Mouse (Mus musculus) midbrain, embryonic 14.5 days (tissue): Measurements from ENCODE around the gene Pld2. TPM values are rescaled to one million over a fixed set of nuclear protein-coding genes. Genes with fewer than 3 reads are reported as not detected.

Experiments used
- ATAC-seq: fragments of 200-750 bp; cut with Nextera tagmentation; 2 replicates; pipeline ENCODE4 v1.8.0; 2017; ENCODE audit warnings: moderate number of reproducible peaks, moderate library complexity; ENCODE audit not compliant: low FRiP score, low TSS enrichment
- DNase-seq: peaks from one replicate; pipeline ENCODE4 v3.0.0-alpha.2; 2015
- H3K27ac ChIP-seq: fragments of 300-500 bp; sonication (generic); replicated peaks from 2 replicates; pipeline ENCODE4 v1.5.1; 2014; ENCODE audit warnings: mild to moderate bottlenecking, low read depth, low read length, moderate library complexity
- H3K27me3 ChIP-seq: fragments of 300-500 bp; sonication (generic); 2 replicates; pipeline ENCODE4 v1.6.1; 2014; ENCODE audit warnings: low read length, control low read depth, mixed read lengths; ENCODE audit not compliant: control insufficient read depth, insufficient read depth
- H3K36me3 ChIP-seq: fragments of 300-500 bp; sonication (generic); 2 replicates; pipeline ENCODE4 v1.6.1; 2014; ENCODE audit warnings: low read length, control low read depth; ENCODE audit not compliant: control insufficient read depth, insufficient read depth
- H3K4me1 ChIP-seq: fragments of 300-500 bp; sonication (generic); 2 replicates; pipeline ENCODE4 v1.6.1; 2014; ENCODE audit warnings: mild to moderate bottlenecking, antibody characterized with exemption, low read length, control low read depth; ENCODE audit not compliant: control insufficient read depth, insufficient read depth
- H3K4me2 ChIP-seq: fragments of 300-500 bp; sonication (generic); 2 replicates; pipeline ENCODE4 v1.6.1; 2014; ENCODE audit warnings: mild to moderate bottlenecking, low read length, moderate library complexity
- H3K4me3 ChIP-seq: fragments of 300-500 bp; sonication (generic); replicated peaks from 2 replicates; pipeline ENCODE4 v1.5.1; 2014; ENCODE audit warnings: low read depth, low read length
- H3K9ac ChIP-seq: fragments of 300-500 bp; sonication (generic); replicated peaks from 2 replicates; pipeline ENCODE4 v1.6.1; 2014; ENCODE audit warnings: mild to moderate bottlenecking, low read length, moderate library complexity
- H3K9me3 ChIP-seq: fragments of 300-500 bp; sonication (generic); 2 replicates; pipeline ENCODE4 v1.6.1; 2016; ENCODE audit warnings: low read length, control low read depth, mixed read lengths; ENCODE audit not compliant: control insufficient read depth
- WGBS: fragments of 180-500 bp; shearing (Covaris S2); extraction: QIAGEN DNeasy Blood & Tissue Kit; methylation state at CpG from one replicate; pipeline ENCODE4 v1.1.7; 2014; 5-methylcytosine and 5-hydroxymethylcytosine counted together
- polyA plus RNA-seq: library from polyadenylated mRNA; unstranded; fragments of >200 nt; fragmentation: Nextera tagmentation; extraction: Ambion mirVana; gene quantifications from 2 replicates; pipeline ENCODE4 v1.2.1, GENCODE M21; 2014

The Pld2 gene
- polyA plus RNA-seq, 1 experiment from 2014 or later = 9.2 TPM

DNA sequence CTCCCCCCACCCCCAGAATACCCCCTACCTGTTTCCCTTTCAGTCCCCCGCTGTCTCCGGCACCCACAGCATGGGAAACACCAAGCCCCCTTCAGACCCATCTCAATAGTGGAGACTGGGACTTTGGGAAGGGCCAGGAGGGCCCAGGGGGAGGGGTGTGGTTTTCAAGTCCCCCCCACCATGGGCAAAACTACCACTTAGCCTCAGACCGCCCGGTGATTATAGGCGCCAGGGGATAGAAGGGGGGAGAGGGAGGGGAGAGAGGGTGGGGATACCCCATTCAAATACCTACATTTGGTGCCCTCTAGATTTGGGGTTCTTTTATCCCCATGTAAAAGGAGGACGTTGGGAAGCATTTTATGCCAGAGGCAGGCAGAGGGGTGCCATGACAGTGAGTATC is 7.0 kb upstream of the Pld2 start, which contains the start of gene Gm40193:
TSS of gene Gm40193 (minus strand) at position 101 of the 400 bp plus-strand sequence.
- Histone ChIP-seq H3K4me3 (no peak within 1 kb of the TSS), H3K4me1 (no peaks in the 10 kb centered on the region), H3K9ac (no peak within 1 kb of the TSS), H3K27ac (no peak within 1 kb of the TSS), H3K27me3 (no peaks in the 10 kb centered on the region), H3K36me3 (peaks cover 13% of the 10 kb centered on the region), H3K9me3 (no peaks in the 10 kb centered on the region), H3K4me2 (no peak within 1 kb of the TSS)
- ATAC-seq (no peak), DNase-seq (no peak)
- WGBS = 80% methylated on average over 6 of the region's 6 CpGs

DNA sequence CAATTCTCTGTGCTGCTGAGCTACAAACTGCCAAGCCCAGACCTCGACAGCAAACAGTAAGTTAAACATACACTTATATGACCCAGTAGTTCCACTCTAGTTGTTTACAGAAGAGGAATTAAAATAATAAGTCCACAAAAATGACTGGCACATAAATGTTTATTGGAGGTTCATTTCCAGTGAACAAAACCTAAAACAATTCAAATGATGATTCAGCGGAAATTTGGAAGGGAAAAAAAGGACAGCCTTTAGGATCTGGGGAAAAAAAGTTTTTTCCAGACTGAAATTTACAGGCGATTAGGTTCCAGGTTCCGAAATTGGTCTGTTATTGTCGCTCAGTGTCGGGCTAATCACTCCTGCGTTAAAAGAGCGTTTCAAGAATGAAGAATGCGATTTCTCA is 441 bp upstream of the Pld2 start:
- no peak for ATAC-seq
- no peak overlapping the region for H3K27ac ChIP-seq
- no peak for DNase-seq
- H3K9me3 ChIP-seq = no peaks in the 10 kb centered on the region
- no peaks in the 10 kb centered on the region for H3K36me3 ChIP-seq
- peak overlapping the region; percentile 54 for H3K4me3 ChIP-seq
- peaks cover 12% of the 10 kb centered on the region; the same call in 1 of the 2 replicates for H3K27me3 ChIP-seq
- peak overlapping the region; percentile 46; the same call in 1 of the 2 replicates for H3K9ac ChIP-seq
- no peaks in the 10 kb centered on the region for H3K4me1 ChIP-seq
- H3K4me2 ChIP-seq = peak overlapping the region; percentile 72
- 19% methylated on average over 9 of the region's 9 CpGs for WGBS

DNA sequence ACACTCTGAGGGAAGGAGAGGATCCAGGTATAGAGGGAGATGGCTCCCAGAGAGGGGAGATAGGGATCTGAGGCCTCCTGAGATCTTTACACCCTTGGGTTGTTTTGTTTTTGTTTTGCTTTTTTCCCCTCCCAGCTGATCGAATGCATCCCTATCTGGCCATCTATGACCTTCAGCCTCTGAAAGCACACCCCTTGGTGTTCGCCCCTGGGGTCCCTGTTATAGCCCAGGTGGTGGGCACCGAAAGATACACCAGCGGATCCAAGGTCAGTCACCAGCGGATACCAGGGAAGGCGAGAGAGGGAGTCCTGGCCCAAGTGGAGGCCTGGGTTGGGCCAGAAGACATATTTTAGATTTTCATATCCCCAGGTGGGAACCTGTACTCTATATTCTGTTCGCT is 1.1 kb downstream of the Pld2 start:
- DNase-seq = no peak
- Histone ChIP-seq H3K4me1 (no peaks in the 10 kb centered on the region), H3K9ac (no peak overlapping the region; the same call in 1 of the 2 replicates), H3K4me2 (peak overlapping the region; percentile 72), H3K27me3 (peaks cover 12% of the 10 kb centered on the region; the same call in 1 of the 2 replicates), H3K9me3 (no peaks in the 10 kb centered on the region), H3K27ac (no peak overlapping the region), H3K4me3 (peak overlapping the region; percentile 54; the same call in 1 of the 2 replicates), H3K36me3 (no peaks in the 10 kb centered on the region)
- ATAC-seq = no peak
- 91% methylated on average over 7 of the region's 7 CpGs for WGBS

DNA sequence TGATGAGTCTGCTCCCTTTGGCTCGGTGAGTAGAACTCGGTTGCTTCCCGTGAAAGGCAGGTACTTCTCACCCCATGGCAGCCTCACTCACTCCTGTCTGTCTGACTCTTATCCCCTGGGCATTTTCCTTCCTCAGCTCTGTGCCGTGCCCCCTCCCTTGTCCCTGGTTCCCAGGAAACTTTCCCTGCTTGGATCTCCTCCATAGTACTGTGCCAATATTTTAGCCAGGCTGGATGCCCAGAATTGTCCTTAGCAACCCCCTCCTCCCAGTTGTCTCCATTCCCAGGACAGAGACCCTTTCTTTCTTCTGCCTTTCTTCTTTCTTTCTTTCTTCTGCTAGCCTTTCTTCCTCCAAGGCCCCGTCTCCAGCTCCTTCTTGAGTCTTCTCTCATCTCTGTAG is 1.6 kb downstream of the Pld2 start:
- Histone ChIP-seq H3K4me3 (no peak overlapping the region), H3K27ac (no peak overlapping the region), H3K9ac (no peak overlapping the region), H3K4me2 (peak overlapping the region; percentile 72), H3K27me3 (peaks cover 12% of the 10 kb centered on the region; the same call in 1 of the 2 replicates), H3K4me1 (no peaks in the 10 kb centered on the region), H3K36me3 (no peaks in the 10 kb centered on the region), H3K9me3 (no peaks in the 10 kb centered on the region)
- DNase-seq = peak; percentile 15
- no peak for ATAC-seq
- 79% methylated on average over 5 of the region's 5 CpGs for WGBS

DNA sequence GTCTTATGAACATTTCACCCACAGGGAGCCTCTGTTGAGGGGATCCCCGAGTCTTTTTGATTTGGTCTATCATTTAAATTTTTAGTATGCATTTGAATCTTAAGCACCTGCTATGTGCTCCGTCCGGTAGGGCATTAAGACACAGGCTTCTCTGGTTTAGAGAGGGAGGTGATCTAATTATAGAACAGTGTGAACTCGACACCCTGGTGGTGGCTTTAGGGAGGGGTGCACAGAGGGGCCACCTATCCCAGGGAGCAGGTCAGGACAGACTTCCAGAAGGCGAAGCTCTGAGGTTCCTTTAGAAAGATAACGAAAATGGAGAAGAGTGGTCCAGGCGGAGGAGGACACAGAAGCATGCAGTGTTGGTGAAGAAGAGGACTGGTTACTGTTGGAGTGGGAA is 4.6 kb downstream of the Pld2 start:
- peaks cover 8% of the 10 kb centered on the region; the same call in 1 of the 2 replicates for H3K27me3 ChIP-seq
- no peak overlapping the region for H3K27ac ChIP-seq
- H3K36me3 ChIP-seq = no peaks in the 10 kb centered on the region
- H3K4me2 ChIP-seq = no peak overlapping the region
- ATAC-seq (no peak), DNase-seq (no peak)
- WGBS = 72% methylated on average over 7 of the region's 7 CpGs
- H3K4me1 ChIP-seq = no peaks in the 10 kb centered on the region
- H3K9ac ChIP-seq = no peak overlapping the region
- H3K9me3 ChIP-seq = no peaks in the 10 kb centered on the region
- no peak overlapping the region for H3K4me3 ChIP-seq

DNA sequence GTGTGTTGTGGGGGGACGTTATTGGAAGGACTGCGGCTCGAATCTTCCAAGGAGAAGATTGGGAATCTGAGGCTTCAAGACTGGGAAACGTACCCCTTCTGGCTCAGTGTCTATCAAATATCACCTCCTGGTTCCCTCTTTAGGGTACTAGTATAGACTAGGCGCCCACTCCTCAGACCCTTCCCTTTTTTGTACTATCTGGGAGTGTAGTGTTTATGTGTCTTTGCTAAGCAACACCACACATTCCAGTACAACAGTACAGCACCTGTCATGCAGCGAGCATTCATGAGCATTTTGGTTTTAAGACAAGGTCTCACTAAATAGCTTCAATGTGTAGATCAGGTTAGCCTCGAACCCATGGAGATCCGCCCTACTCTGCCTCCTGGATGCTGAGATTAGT is 11.7 kb downstream of the Pld2 start:
- DNase-seq (no peak), ATAC-seq (no peak)
- no peak overlapping the region for H3K4me2 ChIP-seq

DNA sequence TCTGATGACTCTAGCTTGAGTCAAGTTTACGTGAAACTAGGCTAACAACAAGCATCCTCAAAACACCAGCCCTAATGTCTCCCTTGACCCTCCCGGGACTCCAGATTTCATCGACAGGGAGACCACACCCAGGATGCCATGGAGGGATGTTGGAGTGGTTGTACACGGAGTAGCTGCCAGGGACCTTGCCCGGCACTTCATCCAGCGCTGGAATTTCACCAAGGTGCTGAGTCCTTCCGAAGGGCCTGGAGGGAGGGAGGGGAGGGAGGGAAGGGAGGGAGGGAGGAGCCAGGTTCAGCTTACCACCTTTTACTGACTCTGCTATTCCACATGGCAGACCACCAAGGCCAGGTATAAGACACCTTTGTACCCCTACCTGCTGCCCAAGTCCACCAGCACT is 14.1 kb downstream of the Pld2 start:
- Histone ChIP-seq H3K9me3 (no peaks in the 10 kb centered on the region), H3K27ac (no peak overlapping the region), H3K27me3 (no peaks in the 10 kb centered on the region), H3K9ac (no peak overlapping the region), H3K36me3 (no peaks in the 10 kb centered on the region), H3K4me3 (no peak overlapping the region), H3K4me2 (no peak overlapping the region), H3K4me1 (no peaks in the 10 kb centered on the region)
- WGBS = 46% methylated on average over 7 of the region's 7 CpGs
- ATAC-seq (no peak), DNase-seq (no peak)

More for the DNA sequence above, 11.7 kb downstream of the Pld2 start:
- H3K36me3 ChIP-seq = no peaks in the 10 kb centered on the region
- H3K27me3 ChIP-seq = no peaks in the 10 kb centered on the region
- no peak overlapping the region for H3K4me3 ChIP-seq
- H3K9ac ChIP-seq = no peak overlapping the region
- no peaks in the 10 kb centered on the region for H3K4me1 ChIP-seq
- no peak overlapping the region for H3K27ac ChIP-seq
- no peaks in the 10 kb centered on the region for H3K9me3 ChIP-seq
- WGBS = 87% methylated on average over 8 of the region's 8 CpGs

DNA sequence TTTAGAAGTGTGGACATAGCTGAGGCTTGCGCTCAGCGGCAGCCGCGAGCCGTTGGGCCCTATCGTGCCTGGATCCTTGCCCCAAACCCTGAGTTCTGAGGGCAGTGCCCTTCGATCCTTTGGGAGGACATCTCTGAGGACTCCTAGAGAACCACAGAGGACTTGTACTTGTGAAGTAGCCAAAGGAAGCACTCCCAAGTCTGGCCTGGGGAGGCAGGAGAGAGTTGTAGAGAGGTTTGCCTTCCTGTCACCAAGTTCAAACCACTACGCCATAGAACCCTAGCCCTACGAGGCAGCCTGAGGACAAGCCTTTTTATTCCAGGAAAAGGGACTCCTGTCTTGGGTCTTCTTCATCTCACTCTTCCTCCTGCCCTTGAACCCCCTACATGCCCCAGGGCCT is 17.7 kb downstream of the Pld2 start:
- H3K9me3 ChIP-seq = no peaks in the 10 kb centered on the region
- 91% methylated on average over 9 of the region's 9 CpGs for WGBS
- DNase-seq (no peak), ATAC-seq (no peak)
- no peak overlapping the region for H3K27ac ChIP-seq
- H3K9ac ChIP-seq = no peak overlapping the region
- H3K4me2 ChIP-seq = no peak overlapping the region
- H3K27me3 ChIP-seq = no peaks in the 10 kb centered on the region
- H3K4me3 ChIP-seq = no peak overlapping the region
- no peaks in the 10 kb centered on the region for H3K36me3 ChIP-seq
- H3K4me1 ChIP-seq = peaks cover 7% of the 10 kb centered on the region; the same call in 1 of the 2 replicates

DNA sequence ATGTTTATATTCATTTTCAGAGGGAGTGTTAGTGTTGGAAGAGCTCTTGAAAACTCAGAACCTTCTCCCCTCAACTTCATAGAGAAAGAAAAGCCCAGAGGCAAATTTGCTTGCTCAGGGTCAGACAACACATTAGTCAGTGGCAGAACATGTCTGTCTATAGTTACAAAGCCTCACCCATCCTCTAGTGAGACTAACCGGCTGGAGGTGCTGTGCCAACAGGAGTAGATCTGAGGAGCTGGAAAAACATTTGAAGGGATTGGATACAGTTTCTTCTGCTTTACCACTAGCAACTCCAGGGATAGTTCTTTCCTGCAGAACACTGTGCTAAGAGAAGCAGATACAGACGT is 22.0 kb downstream of the Pld2 start:
- no peaks in the 10 kb centered on the region for H3K27me3 ChIP-seq
- peak overlapping the region; percentile 88 for H3K4me2 ChIP-seq
- DNase-seq = no peak
- no peaks in the 10 kb centered on the region for H3K9me3 ChIP-seq
- no peaks in the 10 kb centered on the region for H3K36me3 ChIP-seq
- 0% methylated on average over 2 of the region's 2 CpGs for WGBS
- H3K4me3 ChIP-seq = peak overlapping the region; percentile 89
- peaks cover 26% of the 10 kb centered on the region for H3K4me1 ChIP-seq
- ATAC-seq = no peak
- peak overlapping the region; percentile 88; the same call in 1 of the 2 replicates for H3K9ac ChIP-seq
- H3K27ac ChIP-seq = peak overlapping the region; percentile 84
